Mouse (Mus musculus) right cerebral cortex, postnatal 25 days (tissue): ENCODE results near the gene Scfd2.

Experiments used
- DNase-seq: peaks from one replicate; pipeline ENCODE4 v3.0.0; 2022

The Scfd2 gene

DNA sequence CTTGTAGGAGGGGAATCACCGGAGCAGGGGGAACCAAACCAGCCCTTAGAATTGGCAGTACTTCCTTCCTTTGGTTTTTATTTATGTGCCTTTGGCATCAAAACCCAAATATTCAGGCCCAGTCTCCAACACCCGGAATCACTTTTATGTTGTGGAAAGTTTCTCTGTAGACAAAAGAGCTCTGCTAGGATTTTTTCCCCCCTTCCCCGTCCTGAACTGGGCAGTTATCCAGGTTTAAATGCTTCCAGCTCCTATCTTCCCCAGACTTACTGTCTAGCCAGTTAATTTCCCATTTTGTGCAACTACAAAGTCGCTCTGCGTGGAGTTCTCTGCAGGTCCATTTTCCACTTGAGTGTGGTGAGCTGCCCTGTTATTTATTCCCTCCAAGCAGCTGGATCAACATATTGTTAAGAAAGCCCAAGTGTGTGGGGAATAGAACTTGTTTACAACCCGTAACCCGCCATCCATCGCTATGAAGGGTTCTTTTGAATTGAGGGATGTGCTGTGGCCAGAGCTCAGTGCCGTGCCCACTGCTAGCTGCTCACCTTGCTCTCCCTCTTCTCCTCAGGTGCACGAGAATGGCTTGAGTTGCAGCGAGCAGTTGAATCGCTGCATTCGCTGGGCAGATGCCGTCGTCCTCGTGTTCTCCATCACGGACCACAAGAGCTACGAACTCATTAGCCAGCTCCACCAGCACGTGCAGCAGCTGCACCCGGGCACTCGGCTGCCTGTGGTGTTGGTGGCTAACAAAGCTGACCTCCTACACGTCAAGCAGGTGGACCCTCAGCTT, 333.8 kb downstream of the Scfd2 start:
- DNase-seq: no peak

- no peak for DNase-seq
These were observed 335.3 kb downstream of the Scfd2 start for GRCm38 (mm10) chr5:74196307-74196618.

- no peak for DNase-seq
These were observed 335.8 kb downstream of the Scfd2 start for GRCm38 (mm10) chr5:74195614-74196306.

DNA sequence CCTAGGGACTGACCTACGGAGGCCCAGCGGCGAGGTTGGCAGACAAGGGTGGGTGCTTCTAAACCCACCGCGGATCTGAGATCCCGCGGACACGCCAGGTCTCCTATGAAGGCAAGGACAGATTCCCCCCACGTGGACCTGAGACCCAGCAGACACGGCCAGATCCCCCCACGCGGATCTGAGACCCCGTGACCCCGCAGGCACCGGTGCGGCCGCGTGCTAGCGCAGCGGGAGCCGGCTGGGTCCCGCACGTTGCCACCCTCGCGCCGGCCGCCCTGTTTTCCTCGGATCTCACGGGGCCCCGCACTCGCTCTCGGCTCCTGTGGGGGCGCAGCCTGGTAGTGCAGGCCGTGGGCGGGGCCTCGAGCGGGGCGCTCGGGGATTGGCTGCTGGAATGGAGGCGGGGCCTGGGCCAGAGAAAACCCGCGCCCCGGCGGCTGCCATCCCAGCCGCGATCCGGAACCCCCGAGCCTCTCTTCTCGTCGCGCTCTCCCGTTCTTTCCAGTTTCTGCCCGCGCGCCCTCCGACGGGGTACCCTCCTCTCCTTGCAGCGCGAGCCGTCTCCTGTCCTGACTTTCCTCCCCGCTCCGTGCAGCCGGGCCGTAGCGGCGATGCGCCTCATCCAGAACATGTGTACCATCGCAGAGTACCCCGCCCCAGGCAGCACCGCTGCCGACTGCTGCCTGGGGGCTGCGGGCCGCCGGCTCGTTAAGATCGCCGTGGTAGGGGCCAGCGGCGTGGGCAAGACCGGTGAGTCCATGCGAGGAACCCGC, 336.5 kb downstream of the Scfd2 start, which contains the start of gene Rasl11b:
TSS of gene Rasl11b (plus strand) at position 446 of the 773 bp plus-strand sequence.
- peak; percentile 95 for DNase-seq

DNA sequence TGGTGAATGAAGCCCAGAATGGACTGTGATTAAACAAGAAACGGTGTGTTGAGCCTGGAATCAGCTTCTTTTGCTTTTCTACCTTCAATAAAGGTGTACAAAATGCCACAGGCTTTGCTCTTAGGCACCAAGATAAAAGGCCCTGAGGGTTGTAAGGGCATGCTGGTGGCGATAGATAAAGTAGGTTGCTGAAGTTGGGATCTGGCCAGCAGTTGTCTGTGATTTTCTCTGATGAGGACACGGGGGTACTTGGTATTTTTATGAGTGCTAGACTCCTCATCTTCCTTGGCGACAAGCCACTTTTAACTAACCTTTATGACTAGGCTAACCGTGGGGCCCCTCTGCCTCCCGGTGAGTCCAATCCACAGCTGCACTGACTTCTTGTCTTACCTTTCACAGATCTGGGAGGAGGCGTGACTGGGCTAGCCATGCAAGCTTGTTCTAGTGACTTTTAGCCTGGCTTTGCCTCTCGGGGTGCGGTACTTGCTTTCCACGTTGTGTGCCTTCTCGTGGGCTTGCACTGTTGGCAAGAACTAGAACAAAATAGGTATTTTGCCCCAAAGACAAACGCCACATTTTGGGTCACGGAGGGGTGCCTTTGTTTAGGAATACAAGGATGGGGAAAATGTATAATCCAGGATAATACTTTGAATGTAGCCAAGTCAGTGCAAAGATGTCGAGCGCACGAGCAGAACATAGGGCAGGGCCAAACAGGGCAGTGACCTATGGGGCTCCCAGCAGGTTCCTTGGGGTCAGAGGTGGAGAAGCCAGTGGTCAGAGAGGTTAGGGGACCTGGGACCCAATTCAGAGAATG, 337.3 kb downstream of the Scfd2 start:
- DNase-seq: no peak

DNA sequence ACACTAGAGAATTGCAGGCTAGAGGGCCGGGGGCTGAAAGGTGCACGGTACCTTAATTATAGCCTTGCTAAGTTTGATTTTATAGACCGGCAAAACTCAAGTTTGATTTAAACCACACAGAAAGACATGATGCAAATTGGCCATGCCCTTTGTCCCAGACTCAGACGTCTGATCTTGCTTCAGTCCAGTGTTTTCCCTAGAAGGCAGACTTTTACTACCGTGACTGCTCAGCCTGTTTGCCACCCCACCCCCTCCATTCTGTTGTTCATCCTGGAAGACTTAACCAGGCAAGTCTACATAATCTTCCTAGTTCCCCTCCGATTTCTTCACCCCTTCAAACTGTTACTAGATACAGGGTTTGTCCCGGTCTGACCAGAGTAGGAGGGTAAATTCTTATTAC, 337.9 kb downstream of the Scfd2 start:
- no peak for DNase-seq

DNA sequence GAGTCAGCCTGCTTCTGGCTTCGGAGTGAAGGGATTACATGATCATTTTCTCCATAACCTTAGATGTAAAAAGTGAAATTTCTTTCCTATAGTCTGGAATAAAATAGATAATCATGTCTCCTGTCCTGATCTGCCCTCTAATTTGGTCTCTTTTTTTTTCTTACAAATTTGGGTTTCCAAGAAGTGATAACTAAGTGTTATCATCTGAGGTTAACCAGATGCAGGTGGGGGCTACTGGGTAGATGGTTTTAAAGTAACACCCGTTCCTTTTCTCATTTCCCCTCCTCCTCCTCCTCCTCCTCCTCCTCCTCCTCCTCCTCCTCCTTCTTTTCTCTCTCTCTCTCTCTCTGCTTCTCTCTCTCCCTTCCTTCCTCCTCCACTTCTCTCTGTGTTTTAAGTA, 338.6 kb downstream of the Scfd2 start:
- DNase-seq: no peak

- DNase-seq: no peak
These were observed 340.6 kb downstream of the Scfd2 start for GRCm38 (mm10) chr5:74190911-74191310.

DNA sequence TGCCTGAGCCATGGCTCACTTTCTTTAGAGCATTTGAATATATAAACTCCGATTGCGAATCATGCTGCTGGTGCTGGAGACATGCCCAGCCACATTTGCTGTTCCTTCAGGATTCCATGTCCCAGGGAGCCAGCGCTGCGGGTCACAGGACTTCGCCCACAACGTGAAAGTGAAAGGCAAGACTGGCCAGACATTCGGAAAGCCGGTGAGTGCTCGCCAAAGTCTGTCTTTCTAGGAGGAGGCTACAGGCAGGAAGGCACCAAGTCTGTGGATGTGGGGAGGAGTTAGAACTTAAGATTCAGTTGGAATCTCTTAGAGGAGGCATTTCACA, 341.4 kb downstream of the Scfd2 start:
- no peak for DNase-seq

DNA sequence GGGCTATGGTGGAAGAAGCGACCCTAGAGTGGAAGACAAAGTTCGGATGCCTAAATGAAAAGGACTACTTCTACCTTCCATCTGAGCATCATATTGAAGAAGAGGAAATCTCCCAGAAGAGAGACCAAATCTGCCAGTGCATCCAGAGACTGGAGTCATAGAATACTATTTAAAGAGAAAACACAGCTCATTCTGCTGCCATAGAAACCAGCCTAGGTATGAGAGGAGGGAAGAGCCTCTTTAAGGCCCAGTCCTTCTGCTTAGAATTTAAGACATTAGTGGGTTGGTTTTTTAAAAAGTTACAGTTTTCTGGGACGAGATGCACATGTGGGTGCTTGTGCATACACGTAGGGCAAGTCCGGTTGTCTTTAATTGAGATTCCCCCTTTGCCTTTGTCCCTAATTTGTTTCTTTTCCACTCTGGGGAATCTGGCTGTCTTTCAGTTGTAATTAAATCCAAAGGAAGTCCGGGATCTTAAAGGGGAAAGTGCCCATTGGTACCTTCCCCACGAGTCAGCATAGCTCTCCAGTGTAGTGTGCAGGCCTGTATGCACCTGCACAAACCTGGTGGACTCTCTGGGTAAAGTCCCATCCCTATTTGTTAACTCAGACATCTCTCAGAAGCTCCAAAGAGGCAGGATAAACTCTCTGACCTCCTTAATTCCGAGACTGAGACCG, 341.9 kb downstream of the Scfd2 start:
- no peak for DNase-seq

GRCm38 (mm10) chr5:74188886-74189285, 342.7 kb downstream of the Scfd2 start:
- no peak for DNase-seq

GRCm38 (mm10) chr5:74188076-74188475, 343.5 kb downstream of the Scfd2 start:
- DNase-seq: no peak

DNA sequence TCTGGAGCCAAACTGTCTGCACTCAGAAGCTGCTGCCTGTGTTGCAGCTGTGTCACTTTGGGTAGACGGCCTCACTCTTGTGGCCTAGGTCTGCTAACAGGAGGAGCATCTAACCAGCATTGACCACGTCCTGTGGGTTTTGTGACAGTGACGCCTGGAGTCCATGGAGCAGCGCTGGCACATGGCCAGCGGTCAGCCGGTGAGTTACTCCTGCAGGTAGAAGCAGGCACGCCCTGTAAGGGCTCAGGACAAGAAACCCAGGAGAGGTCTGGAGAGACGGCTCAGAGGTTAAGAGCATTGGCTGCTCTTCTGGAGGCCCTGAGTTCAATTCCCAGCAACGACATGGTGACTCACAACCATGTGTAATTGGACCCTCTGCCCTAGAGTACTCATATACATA, 347.0 kb downstream of the Scfd2 start:
- no peak for DNase-seq

DNA sequence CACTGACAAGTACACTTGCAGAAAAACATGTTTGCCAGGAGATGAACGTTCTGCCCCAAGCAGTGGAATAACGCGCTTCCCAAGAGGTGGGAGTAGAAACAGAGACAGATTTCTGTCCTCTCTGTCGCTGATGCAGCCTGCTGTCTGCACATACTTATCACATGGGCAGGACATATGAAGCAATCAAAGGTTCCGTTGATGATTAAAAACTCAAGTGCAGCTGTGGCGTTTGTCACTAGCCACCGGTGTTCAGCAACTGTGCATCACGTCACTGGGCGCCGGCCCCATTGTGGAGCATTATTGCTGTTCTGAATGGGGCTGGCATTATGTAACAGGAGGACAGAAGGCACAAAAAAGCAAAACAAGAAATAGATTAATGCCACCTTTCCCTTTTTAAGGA, 348.4 kb downstream of the Scfd2 start:
- DNase-seq: no peak

DNA sequence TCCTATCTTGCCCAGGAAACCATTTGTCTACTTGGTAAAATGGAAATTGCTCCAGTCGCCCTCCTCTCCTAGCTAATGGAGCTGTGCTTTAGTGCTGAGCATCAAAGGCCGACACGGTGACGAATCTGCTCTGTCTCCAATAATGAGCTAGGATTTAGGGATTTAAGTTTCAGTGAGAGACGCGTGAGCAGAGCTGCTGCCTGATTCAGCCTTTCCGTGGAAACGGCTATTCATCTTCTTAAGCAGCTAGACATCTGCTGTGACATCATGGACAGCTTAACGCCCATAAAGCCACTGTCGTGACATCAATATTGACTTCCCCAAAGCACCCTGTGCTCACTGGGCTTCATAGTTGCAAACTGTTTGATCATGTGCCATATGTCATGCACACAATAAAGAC, 351.3 kb downstream of the Scfd2 start:
- no peak for DNase-seq

GRCm38 (mm10) chr5:74175526-74176270, 355.9 kb downstream of the Scfd2 start:
- no peak for DNase-seq

DNA sequence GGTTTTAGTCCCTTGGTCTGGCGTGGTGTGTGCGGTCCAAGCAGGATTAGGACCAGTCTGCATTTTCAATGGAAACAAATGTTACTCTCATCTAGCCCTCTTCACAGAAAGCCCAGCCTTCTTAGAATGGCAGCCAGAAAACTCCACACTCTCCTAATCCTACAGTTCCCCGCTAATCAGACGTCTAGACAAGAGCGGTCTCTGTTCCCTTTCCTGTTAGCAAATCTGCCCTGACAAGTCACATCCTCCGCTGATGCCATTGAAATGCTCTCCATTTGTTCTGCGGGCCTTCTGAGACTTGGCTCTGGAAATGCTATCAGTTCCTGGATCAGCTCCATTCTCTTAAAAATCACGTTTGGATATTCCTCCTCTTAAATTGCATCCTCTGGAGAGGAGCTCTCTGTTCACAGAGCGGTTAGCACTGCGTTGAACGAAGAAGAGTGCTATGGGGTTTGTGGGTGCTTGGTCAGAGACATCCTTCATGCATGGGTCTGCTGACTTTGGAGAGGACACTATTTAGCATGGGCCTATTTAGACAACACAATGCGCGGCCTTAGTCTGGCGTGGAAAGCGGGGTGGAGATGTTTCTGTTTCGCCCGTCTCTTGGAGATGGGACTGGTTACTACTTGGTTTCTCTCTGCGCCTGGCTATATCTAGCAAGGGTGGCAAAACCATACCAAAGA, 358.3 kb downstream of the Scfd2 start:
- DNase-seq: no peak

GRCm38 (mm10) chr5:74172208-74172607, 359.4 kb downstream of the Scfd2 start:
- DNase-seq: no peak

DNA sequence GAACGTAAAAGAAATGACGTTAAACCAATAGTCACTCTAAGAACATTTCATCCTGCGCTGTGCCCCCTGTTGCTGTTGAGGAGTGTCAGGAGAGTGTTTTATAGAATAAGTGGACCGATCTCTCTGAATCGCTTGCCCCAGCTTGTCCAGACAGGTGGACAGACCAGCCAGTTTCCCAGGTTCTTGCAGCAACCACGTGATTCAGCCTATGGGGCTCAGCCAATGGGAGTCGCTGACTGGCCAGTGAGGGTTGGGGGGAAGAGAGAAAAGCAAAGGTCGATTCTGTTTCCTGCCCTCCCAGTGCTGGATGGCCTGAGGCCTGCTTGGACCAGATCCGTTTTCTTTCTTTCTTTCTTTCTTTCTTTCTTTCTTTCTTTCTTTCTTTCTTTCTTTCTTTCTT, 359.8 kb downstream of the Scfd2 start:
- DNase-seq: no peak

GRCm38 (mm10) chr5:74168085-74168484, 363.5 kb downstream of the Scfd2 start:
- DNase-seq: no peak

DNA sequence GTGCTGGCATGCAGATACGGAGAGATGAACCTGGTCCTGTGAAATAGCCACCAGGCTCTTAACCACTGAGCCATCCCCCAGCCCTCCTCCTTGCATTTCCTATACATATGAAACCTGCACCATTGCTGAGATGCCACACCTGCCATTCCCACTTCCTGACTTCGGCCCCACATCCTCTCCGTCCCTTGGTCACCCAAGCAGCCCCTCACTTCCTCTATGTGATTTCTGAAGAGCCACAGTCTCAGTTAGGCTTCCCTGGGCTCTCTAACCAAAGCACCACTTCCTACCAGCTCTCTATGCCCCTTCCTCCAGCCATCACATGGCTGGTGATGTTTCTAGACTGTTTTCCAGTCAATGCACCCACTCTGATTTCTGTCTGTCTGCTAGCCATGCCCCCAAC, 364.9 kb downstream of the Scfd2 start:
- DNase-seq: no peak
